Mouse (Mus musculus): ENCODE measurements around the gene Trip10.

DNA sequence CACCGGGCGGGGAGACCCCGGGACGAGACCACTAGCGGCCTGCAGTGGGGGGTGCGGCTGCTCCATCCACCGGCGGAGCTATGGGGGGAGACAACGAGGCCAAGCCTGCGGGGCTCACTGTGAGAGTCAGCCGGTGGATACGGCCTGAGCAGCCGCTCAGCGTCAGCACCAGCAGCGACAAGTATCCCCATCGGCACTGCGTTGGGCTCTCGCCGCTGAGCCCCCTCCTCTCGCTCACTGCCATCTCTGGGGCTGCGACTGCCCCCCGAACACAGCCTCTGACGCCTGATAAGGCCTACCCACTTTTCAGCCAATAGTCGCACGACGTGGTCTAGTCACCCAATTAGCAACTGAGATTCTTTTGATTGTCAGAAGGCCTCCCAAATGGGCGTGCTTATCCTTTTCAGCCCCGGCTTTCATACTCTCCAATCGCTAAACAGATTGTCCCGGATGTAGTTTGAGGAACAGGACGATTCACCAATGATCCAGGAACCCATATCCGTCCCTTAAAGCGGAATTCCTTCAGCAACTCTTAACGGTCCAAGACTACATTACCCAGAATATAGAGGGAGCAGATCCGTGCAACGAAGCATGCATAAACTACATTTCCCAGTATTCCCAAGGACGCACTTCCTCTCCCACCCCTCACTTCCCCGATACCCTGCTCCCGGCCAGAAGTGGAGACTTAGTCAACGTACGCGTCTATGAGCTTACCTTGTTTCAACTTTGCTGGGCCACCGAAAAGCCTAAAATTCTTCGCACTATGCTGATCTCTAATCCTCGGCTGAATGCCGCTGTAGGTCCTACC is 1.7 kb upstream of the Trip10 start:
- peak; percentile 81; the same call in 1 of the 2 replicates for TF ChIP-seq POLR2A (IDR thresholded peaks at IDR 0.05; ENCODE audit: borderline replicate concordance, control insufficient read depth, low read depth, low read length)
- no peak for TF ChIP-seq CTCF (IDR thresholded peaks at IDR 0.05; ENCODE audit: control insufficient read depth, insufficient read depth, low read length)
